Mouse (Mus musculus) embryo, embryonic 11.5 days (tissue): ENCODE data around the gene Ssbp4.
A peak's percentile ranks its signal among the peaks of the same experiment; 100 is the strongest.

ENCODE experiments used
- DNase-seq: peaks from one replicate; pipeline ENCODE4 v3.0.0-alpha.2; 2012; ENCODE audit warnings: low read depth, low spot score

Ssbp4 gene

DNA sequence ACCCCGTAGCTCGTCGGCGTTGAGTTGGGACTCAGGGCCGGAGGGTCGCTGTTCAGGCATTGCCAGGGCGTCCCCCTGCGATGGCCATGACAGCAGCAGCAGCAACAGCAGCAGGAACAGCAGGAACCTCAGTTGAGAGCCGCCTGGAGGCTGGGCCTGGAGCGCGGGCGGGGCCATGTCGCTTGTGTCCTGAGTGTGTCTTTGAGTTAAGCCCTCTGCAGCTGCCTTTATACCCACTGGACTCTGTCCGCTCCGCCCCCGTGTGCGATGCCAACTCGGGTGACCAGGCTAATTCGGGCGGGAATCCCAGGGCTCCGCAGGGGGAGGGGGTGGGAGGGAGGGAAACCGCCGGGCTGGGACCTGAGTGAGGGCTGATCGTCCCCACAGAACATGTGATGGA is 22.8 kb upstream of the Ssbp4 start:
- DNase-seq: no peak

DNA sequence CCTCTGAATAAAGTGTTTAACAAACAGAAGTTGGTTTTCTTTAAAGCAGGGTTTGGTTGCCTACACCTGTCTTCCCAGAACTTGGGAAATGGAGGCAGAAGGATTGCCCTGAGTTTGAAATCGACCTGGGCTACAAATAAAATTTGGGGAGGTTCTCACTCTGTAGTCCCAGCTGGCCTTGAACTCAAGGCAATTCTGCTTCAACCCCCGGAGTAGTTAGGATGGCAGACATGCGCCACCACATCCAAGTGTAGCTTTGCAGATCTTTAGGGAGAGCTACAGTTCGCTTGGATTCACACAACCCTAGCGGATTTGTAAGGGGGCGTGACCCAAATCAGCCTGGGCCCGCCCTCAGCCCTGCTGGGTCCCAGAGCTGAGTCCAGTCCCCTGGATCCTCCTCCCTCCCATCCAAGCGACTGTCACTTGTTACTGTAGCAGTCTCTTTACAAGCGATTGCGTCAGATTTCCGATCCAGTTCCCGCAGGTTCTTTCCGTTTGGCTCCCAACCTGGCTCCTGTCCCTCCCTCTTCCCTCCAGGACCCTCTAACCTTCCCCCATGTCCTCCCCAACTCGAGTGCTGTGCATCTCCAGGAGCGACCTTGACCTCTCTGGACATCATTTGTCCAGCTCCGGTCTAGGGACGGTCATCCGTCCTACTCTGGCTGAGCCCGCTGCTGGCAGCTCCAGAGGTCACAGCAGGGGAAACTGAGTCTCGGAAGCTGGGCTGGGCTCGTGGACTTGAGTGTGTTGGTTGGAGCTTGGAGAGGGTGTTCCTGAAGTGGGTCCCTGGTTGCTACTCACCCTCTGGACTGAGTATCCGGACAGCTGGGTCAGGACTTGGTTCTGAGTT is 22.1 kb upstream of the Ssbp4 start:
- no peak for DNase-seq

DNA sequence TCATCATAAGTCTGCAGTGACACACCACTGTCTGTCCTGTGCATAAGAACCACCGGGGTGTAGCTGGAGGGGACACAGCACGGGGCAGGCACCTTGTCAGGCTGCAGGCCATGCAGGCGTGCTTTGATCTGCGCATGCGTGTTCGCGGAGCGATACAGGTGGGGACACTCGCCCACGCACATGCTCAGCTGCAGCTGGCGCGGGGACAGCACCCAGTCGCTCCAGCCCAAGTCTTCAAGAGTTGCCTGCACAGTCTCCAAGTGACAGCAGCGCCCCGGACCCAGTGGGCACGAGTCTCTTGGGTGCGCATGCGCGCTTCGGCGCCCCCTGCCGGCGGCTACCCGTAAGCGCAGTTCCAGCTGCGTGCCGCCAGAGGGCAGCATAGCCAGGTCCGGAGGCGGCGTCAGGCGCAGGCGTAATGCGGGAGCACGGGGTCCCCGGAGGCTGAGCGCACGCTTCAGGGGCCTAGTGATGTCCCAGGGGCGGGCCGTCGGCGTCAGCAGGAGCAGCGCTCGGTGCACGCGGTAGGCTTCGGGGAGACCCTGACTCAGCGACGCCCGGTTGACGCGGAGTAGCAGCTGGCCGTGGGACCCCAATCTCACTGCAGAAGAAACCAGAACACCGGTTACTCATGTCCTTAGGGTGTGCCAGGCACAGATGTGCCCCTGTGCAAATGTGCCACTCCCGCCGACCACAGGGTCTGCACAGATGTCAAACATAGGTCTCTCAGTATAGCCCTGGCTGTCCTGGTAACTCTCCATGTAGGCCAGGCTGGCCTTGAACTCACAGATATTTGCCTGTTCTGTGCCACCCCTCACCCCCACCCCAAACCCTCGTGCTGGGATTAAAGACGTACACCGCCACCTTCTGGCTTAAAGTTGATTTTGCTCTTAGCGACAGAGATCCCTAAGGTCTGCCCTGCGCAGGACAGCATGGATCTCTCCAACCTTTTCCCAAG is 21.2 kb upstream of the Ssbp4 start:
- DNase-seq: peak; percentile 85

DNA sequence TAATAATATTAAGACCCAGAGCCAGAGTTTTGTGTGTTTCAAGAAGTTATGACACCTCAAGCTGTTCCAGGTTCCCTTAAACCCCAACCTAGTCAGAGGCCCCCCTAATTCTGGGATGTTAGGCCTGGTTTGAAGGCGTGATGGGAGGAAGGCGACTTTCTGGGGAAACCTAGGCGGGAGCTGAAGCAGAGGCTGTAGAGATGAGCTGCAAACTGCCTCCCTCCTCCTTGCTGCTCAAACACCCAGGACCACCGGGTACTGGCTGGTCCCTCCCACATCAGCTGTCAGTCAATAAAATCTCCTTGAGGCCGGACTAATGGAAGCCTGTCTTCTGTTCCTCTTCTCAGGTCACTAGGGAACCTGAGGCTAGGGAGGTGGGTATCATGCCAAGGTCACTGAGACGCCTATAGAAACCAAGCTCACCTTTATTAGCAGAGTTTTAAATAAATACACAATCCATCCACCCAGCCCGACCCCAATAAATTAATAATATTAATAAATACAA is 20.4 kb upstream of the Ssbp4 start:
- no peak for DNase-seq

DNA sequence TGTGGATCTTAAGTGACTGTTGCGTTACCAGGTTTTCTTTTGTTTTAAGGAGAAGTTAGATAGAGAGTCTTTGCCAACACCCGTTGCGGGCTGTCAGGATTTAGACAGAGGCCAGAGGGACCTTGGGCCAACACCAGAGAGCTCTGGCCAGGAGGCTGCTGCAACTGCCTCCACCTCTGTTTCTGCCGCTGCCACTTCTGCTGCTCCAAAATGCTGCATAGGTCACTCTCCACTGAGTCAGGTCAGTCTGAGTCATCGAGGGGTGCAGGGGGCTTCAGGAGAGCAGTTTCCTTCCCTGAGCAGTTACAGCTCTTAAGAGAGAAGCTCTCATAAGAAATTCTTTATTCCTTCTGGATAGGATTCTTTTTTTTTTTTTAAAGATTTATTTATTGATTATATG is 18.4 kb upstream of the Ssbp4 start:
- DNase-seq: no peak

DNA sequence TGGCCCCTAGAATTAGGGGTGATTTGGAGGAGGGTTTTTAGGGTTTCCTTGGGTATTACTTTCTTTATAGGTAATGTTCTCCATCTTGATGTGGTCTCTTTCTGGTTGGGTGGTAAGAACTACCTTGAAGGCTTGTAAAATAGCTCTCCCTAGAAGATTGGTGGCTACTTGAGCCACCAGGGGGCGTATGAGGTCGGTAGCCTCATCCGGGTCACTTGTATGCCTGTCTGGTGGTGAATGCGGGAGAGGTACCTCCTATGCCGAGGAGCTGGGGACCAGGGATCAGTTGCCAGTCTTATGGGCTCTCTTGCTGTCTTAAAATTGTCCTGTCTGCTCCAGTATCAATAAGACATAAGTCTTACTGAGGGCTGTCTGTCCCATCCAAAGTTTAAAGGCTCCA is 16.4 kb upstream of the Ssbp4 start:
- no peak for DNase-seq

DNA sequence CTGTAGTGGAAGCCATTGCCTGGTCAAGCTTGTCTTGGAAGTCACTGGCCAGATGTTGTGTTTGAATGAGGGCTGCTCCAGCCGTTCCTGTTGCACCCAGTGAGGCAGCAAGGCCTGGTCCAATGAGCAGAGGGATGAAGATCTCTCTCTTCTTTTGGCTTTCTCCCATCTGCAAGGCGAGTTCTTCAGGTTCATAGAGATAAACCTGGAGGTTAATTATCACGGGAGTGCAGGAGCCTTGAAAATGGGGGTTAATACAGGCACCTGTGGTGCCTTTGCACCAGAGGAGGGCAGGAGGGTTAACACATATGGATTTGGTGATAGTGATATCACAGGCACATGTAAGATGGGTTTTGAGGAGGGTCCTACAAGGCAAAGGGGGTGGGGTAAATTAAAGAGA is 13.5 kb upstream of the Ssbp4 start:
- no peak for DNase-seq

DNA sequence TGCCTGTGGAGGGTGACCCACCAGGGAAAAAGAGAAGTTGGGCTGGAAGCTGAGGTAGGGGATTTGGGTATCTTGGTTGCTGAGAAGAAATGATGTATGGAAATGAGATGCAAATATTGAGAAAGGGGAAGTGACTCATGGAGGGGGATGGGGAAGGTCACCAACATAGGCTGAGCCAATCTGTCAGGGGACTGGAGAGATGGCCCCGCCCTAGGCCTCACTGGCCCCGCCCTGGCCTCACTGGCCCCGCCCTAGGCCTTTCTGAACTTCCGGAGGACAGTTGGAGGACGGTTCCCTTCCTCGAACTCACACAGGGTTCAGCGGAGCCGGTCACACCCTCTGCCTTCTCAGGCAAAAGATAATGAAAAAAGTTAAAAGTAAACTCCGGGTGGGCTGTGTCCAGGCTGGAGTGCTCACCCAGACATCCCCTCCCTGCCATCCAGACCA is 10.2 kb upstream of the Ssbp4 start:
- DNase-seq: no peak

DNA sequence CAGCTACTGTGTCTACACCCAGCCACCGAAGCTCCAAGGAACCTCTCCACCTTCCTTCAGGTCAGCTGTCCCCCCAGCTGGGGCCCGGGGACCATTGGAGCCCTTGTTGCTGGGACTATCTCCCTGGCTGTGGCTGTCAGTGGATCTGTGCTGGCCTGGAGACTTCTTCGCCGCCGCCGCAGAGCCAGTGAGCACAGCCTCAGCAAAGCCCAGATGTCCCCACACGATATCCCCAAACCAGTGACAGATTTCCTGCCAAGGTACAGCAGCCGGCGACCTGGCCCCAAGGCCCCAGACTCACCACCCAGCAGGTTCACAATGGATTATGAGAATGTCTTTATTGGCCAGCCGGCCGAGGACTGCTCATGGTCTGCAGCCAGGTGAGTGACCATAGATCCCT is 9.3 kb upstream of the Ssbp4 start:
- DNase-seq: no peak

DNA sequence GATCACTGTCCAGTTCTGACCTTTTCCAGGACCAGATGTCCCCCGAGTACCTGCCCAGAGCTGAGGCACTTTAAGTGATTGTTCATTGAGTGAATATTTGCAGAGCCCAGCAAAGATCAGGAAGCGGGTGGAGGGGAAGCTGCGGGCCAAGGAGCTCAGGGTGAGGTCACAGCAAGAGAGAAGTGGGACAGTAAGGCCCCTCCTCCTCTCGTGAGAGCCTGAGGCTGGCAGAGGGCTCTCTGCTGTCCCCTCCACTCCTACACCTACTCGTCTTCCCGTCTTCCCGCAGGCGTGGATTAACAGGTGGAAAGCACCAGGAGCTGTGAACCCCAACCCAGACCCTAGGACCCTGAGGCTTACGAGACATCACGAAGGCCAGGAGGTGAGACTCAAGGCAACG is 8.0 kb upstream of the Ssbp4 start:
- DNase-seq: no peak

DNA sequence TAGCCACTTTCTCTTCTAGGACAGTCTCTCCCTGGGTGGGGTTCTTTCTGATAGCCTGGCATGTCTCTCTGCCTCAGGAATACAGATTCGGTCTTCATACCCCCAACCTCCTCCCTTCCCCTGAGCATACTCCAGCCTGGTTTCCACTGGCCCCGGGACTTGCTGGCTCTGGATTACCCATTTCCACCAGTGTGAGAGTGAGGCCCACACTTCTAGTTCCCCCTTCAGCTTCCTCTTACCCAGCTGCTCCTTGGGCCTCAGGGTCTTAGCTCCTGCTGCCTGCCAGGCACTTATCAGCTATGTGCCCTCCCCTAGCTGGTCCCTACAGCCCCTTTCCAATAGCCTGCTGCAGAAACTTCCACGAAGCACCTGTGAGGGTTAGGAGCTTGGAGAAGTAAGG is 7.2 kb upstream of the Ssbp4 start, which contains the start of gene Lrrc25:
Lrrc25 (plus strand) TSS at position 262 of the 400 bp plus-strand sequence.
- no peak for DNase-seq

DNA sequence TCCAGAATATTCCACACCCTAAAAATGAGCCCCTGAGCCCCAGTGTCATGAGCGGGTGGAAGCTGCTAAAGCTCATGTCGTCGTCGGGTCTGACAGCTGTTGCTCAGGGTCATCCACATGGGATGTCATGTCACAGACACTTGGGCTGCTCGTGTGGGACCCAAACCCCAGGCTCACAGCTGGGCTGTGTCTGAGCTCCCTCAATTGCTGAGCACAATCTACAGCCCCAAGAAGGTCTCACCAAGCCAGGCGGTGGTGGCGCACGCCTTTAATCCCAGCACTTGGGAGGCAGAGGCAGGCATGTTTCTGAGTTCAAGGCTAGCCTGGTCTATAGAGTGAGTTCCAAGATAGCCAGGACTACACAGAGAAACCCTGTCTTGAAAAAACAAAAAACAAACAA is 6.6 kb upstream of the Ssbp4 start:
- no peak for DNase-seq

DNA sequence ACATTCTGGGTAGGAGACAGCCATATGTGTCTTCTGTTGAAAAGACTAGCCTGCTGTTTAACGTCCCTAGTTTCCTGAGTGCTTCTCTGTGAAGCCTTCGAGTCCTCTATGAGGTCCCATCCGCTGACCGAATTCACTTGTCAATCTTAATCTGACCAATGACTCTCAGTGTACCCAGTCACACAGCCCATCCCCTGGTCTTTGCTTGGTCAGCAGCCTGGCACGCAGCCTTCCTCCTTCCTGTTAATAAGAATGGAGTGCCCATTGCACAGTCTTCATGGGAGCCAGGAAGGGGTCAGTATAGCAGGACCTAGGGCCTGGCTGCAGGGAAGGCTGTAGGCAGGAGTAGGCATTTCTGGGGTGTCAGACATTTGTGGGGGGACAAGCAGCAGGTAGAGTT is 5.8 kb upstream of the Ssbp4 start:
- no peak for DNase-seq

DNA sequence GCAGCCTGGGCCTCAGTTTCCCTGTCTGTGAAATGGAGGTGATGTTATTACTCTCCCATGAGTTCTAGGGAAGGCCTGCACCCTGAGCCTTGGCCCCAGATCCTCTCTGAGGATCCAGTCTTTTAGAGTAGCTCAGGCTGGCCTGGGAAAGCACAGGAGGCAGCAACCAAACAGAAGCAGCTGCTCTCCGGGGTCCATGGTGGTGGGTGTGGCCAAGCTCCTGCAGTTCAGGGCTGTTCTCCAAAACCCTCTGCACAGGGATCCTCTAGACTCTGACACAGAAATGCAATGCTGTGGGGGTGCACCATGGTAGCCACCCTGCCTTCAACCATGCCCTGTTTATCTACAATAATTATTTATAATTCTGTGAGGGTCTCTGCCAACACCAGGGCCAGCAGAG is 5.1 kb upstream of the Ssbp4 start:
- DNase-seq: no peak

DNA sequence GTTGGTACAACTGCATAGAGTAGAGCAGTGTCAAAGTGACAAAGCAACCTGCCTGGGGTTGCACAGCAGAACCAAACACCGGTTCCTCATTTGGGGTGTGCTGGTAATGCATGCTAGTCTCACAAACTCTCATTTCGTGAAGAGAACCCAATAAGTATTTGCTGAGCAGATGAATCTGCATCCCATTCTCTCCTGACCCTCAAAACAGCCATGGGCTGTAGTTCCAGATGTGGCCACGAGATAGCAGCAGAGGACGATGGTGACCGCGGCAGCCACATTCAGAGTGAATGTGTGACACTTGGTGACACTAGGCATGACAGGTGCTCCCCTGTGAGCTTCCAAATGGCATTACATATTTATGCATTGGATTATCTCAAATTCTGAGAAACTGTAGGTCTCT is 3.2 kb upstream of the Ssbp4 start:
- peak; percentile 76 for DNase-seq

DNA sequence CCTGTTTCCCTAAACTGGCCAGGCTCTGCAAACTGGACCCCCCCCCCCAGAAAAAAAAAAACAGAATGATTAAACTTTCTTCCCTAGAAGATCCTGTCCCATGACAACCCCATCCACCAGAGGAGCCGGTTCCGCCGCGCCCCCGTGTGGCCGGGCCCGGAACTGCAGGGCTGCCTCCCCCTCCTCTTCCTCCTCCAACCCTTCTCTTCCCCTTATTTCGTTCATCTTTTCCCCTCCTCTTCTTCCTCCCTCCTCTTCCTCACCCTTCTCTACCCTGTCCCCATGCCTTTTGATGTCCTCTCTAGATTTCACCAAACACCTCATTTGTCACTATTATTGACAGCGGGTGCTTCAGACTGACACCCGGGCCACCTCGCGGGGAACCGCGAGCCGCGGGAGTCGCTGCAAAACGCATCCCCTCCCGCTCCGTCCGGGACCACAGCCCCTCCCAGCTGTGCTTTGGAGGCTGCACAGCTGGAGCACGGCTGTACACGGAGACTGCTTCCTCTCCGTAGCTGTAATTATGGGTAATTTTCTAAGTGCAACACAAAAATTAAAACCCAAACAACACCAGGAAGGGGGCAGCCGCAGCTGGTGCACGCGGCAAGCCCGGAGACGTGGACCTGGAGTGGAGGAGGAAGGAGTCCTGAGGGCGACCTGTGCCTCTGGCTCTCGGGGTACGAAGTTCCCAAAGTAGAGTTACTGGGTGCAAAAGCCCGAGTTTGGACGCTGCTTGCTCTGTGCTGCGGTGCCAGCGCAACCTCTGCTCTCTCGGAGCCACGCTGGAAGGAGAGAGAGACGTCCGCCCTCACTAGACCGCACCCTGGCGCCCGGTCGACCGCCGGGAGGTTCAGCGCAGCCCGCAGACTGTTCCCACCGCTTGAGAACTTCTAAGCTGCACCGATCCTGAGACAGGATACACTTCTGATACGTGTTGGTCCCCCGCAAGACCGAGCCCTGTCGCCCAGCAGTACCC is 2.4 kb upstream of the Ssbp4 start:
- no peak for DNase-seq

DNA sequence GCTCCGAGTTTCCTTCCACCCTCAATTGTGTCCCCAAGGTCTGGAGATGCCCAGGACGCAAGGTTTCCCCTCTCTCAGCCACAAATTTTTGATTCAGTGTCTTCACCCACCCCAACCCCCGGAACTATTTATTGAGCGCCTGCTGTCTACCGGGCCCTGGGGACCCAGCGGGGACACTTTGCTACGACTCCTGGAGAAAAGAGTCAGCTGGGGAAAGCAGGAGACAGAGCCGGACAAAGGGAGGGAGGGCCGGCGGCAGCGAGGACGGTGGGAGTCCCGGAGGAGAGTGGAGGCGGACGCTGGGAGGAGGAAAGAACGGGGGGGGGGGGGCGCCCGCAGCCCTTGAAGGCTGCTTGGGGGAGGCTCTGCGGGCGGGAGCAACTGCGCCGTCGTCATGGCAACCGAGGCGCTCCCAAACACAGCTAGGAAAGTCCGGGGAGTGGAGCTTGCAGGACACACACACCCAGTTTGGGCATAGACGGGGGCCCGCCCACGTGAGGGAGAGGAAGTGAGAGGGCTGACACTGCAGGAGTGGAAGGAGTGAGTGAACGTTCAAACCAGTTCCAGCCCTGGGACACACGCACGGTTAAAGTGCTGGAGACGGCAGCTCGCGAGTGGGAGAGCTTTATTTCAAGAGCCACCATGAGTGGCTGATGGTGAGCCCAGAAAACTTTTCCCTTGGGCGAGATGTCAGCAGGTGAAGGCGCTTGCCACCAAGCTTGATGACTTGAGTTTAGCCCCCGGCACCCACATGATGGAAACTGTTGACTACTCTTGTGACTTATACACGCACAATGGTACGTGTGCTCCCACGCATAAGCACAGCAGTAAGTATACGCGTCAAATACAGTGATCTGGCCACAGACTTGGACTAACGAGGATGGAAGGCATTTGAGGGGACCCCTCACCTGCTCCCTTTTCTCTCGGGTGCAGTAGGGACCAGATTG is 1.4 kb upstream of the Ssbp4 start:
- peak; percentile 89 for DNase-seq

DNA sequence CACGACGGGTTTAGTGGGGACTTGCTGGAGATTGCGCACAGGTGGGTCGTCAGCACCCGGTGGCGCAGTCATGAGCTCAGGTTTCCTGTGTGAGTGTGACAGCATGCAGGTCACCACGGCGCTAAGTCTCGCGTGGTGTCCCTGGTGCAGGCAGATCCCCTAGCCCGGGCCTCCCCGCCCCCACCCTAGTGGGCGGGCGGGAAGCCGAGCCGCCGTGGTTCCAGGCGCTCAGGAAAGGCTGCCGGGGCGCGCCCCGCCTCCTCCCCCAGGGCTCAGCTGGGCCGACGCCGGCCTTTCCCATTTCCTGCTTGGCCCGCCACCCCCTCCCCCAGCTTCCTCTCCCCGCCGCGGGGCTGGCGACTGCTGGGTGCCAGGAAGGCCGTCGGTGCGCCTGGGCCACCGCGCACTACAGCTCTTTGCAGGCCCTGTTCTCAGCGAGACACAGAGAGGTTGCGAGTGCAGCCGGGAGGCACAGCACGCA is 736 bp upstream of the Ssbp4 start:
- peak; percentile 82 for DNase-seq

DNA sequence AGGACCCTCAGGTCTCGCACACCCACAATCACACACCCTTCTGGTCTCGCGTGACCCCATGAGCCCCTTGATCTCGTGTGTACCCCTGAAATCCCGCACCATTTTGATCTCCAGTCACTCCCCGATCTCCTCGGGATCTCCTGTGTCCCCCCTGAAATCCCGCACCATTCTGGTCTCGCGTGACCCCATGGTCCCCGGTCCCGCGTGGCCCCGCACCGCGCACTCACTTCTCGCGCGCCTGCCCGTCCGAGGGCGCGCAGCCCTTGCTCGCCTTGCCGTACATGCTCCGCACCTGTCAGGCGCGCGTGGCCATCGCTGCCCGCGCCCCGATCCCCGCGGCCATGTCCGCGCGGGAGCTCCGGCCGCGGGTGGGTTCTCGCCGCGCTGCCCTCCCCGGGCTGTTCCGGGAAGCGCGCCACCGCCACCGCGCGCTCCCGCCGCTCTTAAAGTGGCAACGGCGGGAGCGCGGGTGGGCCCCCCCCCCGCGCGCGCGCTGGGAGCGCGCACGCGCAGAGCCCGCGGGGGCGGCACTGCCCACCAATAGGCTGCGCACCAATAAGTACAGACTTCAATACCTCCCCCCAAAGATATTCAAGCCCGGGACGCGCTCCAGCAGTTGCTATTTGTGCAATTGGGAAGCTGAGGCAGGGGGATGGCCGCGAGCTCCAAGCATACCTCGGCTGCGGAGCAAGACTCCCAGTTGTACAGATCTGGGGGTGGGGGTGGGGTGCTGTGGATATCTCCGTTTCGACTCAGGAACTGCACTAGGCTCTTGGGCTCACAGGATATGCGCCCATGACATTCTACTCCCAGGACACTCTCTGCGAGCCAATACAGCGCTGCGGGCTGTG is 549 bp downstream of the Ssbp4 start:
- DNase-seq: no peak
